Mouse (Mus musculus) cerebellum, postnatal 36 days (tissue): ENCODE results near the gene Plb1.

Experiments
- DNase-seq, 2 experiments: peaks; one replicate each; pipeline ENCODE4 v3.0.0; 2021 to 2022; ENCODE audit warnings: mixed read lengths in 2 of 2

The Plb1 gene

DNA sequence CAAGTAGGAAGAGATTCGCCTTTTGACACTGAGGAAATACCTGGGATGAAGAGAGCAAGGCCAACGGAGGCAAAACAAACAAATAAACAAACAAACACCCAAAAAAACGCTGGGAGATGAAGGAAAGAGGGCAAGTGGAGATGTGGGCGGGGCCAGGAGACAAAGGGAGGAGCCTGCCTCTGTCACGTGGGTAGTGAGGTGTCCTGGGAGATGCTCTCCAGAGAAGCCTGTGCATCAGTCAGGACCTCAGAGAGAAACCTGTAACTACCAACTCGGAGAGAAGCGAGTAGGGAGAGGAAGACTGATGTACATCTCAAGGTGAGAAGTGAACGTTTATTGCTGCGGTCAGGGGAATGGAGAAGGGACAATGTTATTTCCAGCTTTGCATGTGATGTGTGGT is at the start of gene Plb1:
Gene Plb1, plus strand, starts transcription at position 235 of the 400 bp plus-strand sequence.
- no peak for DNase-seq

DNA sequence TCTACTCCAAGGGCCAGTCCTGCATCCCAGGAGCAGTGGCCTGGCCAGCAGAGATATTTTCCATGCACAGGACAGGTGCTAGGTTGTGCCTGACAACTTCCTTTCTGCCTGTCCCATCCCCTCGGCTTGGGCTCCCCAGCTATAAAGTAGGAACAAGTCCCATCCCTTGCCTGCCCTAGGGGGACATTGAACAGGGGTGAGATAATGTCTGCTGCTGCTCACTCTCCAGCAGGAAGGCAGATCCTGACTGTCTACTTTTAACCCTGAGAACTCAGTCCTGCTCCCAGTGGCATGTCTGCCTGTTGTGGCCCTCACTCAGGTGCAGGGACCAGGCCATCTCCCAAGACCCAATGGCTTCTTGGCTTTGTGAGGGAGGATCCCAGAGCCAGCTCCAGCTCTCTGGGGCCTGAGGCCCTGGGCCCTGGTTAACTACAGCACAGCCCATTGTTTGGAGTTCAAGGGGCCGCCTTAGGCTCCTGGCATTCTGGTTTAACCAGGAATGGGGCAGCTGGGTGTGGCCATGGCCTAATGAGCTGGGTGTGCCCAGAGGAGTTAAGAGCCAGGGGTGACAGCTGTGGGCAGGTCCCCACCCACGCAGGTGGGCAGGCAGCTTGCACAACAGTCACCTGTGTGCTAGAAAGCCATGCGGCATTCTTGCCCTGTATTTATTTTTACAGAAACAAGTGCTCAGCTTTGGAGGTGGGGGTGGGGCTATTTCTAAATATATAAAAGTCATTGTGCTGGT is 49.5 kb upstream of the Plb1 start:
- DNase-seq, result no peak

DNA sequence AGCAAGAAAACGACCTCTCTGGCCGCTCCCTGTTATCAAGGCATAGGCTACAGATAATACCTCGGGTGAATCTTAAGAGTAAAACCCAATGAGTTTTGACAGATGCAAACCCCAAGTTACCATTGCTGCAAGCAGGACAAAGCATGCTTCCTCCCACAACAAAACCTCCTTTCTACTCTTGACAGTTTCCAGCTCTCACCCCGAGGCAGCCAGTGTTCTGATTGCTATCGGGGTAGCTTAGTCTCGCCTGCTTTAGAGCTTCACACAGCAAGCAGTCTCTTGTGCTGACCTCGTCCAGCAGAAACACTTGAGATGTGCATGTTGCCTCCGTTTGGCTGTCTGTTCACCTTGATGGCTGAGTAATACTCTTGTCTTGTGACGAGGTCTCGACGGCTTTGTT is 44.8 kb upstream of the Plb1 start:
- DNase-seq, result no peak

DNA sequence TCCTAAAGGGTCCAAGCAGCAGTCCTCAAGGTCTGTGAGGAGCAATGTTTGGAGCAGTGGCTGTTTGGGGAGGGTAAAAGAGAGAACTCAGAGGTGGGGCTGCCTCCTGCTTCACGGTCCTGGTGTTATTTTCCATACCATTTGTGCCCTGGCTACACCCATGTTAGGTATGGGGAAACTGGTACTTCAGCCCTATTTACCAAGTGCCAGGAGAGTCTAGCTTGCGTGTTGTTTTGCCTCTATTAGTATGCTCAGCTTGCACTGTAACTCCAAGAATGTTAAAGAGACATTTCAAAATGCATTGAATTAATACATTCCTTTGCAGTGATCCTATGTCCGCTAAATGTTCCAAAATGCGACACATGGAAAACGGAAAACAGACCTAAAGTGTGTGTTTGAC is 41.2 kb upstream of the Plb1 start:
- DNase-seq, result no peak

DNA sequence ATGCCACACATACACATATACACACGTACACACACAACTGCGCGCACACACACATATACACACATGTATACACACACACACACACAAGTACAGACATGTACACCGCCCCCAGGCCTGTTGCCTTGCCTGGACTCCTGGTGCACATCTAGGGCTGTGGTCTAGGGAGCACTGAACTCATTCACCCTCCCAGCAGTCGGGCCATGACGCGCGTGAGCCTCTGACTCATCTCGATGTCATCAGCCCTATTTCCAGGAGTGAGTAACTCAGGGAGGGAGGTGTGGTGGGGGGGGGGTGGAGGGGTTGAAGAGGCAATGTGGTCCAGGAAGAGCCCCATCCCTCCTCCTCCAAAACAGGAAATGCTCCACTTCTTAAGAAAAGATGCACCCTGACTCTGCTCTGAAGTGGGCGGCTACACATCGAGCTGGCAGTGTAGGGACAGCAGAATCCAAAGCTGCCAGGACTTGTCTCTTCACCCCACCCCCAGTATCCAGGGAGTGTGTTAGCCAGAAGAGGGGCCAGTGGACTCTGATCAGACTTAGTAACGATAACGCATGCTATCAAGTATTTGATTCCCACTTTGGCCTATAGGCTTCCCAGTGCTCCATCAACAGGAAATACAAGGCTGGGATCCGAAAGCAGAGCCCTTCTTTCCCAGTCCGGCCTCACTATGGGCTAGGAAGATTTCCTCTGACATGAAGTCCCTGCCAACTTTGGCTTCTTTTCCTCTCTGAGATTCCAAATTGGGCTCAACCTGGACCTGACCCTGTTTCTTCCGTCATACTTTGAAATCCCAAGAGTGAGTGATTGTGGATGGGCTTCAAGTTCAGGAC is 40.3 kb upstream of the Plb1 start:
- no peak for DNase-seq

DNA sequence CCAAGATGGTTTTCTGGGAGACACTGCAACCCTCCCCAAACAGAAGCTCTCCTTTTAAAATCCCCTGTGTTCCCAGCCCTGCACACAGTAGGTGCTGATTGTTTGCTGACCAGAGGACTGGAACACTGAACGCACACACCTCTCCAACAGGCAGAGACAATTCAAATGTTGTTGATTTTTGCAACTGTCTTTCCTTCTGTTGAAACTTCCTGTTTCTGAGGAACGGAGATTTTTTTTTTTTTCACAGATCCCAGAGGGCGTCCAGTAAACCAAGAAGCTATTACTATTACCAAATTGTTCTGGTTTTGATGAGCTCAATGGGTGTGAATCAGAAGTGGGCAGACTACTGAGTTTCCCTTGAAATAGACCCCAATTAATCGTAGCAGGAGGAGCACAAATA is 38.3 kb upstream of the Plb1 start:
- no peak for DNase-seq

DNA sequence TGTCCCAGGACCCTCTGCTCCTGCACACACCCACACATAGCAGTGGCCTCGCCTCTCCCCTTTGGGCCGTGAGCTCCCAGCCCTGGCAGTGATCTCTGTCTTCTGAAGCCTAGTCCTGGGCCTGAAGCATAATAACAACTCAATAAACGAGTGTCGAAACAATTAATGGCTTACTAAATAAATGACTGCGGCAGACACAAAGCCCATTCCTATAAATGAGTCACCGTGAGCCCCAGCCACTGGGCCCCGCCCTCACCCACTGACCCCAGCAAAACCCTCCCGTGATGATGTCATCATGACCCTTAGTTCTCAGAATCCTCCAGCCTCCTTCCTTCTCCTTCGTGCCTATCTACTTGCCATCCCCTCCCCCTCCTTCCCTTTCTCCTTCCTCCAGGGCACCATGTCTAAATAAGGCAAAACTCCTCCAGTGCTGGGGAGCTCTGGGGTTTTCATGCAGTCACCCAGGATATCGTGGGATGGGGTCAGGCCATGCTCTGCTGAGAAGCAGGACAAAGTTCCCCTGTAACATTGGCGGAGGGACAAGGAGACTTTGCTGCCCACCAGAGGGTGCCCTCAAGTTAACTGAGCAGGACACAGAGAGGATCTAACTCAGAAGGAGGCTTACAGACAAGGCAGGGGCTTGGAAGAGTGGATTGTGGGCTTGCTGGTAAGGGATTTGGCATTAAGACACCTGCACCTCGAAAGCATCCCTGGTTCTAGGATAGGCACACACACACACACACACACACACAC is 36.5 kb upstream of the Plb1 start:
- DNase-seq, result no peak

DNA sequence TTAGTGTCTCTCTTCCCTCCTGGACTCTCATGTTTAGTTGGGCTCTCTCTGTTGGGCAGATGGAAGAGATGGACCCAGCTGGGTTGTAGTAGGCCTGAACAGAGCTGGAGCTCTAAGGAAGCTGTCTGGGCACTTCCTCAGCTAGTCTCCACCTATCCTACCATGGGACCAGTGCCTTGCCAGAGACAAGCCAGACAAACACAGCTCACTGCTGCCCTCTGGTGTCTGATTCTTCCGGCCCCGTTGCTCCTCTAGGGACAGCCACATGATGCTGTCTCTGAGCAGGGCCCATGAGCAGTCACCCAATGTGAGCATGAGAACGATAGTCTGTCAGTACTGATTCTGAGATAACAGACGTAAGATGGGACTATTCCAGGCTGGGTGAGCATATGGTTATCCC is 34.8 kb upstream of the Plb1 start:
- DNase-seq, result peak; percentile 84 to 89

DNA sequence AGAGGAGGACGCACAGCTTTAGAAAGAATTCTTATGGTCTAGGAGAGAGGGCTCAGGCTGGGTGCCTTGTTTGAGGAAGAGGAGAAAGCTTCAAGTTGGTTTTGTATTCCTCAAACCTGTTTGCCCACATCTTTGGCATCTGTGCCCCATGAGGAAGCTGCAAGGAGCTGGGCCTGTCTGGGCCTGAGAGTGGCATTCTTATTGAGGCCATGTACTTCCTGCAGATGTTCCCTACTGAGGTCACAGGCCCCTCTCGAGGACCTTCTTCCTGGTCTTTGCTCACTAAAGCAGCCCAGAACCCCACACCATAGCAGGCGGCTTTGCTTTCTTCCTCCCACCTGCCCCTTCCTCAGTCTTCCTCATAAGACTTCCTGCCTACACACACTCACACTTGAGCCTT is 33.4 kb upstream of the Plb1 start:
- no peak for DNase-seq

DNA sequence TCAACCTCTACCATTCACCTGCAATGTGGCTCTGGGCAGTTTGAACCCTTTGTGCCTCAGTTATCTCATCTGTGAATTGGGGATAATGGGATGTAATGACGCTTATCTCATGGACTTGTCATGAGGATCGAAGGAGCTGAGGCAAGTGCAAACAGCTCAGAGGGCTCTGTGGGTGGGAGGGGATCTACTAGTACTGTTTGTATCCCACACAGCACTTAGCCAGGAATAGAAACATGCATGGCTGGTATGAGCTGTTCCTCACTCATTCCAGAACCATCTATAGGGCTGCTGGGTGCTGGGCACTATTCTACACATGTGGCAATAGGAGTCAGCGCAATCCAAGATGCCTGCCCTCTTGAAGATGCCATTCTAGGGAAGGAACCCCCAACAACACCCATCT is 32.9 kb upstream of the Plb1 start:
- DNase-seq, result no peak

DNA sequence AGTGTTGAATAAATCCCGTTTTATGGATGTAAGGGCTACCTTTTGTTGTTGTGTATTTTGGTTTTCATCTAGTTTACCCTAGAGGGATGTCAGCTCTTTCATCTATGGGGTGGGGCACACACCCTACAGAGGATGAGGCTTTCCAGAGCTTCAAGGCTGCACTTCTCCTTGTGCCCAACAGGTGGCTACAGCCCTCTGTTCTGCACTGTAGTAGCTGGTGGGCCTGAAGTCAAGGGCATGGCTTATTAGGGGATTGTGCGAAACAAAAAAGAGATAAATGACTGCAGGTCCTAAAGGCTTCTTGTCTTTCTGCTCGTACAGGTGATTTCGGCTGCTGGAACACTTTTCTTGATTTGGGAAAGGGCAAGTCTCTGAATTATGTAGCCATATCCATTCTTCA is 27.9 kb upstream of the Plb1 start:
- no peak for DNase-seq

DNA sequence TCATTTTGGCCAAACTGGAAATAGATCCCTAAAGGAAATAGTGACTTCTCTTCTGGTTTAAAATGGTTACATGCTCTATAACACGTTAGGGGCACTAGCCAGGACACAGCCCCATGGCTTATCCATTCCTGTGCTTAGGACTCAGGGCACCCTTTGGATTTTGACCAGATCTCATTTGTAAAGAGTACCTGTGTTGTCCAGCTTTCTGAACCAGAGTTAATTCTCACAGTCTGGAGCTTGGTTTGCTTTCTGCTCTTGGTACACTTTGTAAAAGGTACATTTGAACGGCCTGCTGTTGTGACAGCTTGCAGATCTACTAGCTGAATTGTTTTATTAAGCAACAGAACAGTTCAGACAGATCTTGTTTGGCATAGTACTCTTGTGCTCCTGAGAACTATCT is 25.8 kb upstream of the Plb1 start:
- no peak for DNase-seq

DNA sequence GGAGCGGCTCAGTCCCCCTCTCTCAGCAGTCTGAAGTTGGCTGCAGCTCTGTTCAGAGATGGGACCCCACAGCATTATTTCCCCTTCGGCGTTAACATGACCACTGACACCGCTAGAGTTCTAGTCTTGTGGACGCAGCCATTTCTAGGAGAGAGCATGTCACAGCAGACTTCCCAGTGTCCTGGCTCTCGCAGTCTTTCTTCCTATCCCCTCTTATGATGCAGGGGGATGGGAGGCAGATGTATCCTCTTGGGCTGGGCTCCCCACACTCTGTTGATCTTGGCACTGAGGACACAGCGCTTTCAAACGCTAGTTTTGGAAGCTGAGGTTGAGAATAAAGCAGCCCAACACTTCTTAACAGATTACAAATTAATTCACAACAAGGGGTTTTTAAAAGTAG is 24.0 kb upstream of the Plb1 start:
- no peak for DNase-seq

DNA sequence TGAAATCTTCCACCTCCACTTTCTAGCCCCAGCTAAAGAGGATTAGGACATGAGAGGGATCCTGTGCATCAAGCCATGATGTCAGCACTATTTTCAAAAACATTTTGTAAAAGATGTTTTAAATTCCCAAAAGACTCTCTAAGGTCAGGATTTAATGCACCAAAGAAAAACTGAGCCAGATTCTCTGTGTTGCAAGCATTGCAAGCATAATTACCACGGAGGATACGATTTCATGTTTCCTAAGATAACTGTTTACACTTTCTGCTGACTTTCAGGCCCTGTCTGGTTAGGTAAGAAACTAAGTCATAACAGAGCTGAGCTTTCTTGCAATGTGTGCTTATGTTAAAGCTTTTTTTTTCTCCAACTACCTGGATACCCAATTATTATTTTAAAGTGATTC is 21.5 kb upstream of the Plb1 start:
- DNase-seq, result no peak

DNA sequence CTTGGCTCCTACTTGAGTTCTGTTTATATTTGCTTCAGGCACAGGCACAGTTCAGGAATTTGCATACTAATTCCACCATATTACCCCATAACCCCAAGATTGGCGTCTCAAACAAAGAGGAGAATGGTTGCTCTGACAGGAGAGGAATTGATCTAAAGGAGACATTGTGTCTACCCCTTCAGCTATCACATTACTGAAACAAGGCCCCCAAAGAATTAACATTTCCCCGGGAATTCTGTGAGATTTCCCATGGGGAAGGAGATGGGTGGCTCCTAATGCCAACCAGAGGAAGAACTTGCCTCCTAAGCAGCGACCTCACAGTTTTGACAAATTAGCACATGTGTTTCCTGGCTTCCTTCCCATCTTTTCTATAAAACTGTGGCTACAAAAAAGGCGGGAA is 18.8 kb upstream of the Plb1 start:
- DNase-seq, result no peak

DNA sequence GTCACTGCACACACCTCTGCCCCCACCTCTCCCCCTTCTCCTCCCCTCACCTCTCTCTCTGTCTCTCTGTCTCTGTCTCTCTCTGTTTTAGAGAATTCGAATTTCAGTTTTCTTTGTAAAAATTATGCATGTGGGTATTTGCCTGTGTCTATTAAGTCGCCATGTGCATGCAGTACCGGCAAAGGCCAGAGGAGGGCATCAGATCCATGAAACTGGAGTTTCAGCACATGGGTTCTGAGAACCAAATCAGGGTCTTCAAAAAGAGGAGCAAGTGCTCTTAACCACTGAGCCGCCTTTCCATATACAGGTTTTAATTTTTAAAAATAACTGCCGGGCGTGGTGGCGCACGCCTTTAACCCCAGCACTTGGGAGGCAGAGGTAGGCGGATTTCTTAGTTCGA is 17.0 kb upstream of the Plb1 start:
- DNase-seq, result peak; percentile 33 to 38

DNA sequence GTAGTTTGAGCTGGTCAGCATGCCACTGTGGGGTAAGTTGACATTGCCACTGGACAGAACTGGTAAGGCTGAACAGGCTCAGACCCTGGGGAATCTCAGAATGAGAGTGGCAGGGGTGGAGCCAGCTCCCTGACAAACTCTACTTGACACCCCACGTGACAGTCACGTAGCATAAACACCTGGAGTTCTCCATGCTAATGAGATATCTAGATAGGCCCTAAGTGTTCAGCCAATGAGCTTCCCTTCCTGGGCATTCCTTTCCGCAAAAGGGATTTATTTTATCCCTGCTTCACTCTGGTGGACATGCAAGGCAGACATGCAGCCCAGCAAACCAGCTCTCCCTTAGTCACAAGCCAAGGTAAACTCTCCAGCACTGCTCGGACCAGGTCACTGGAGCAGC is 16.0 kb upstream of the Plb1 start:
- DNase-seq, result no peak

DNA sequence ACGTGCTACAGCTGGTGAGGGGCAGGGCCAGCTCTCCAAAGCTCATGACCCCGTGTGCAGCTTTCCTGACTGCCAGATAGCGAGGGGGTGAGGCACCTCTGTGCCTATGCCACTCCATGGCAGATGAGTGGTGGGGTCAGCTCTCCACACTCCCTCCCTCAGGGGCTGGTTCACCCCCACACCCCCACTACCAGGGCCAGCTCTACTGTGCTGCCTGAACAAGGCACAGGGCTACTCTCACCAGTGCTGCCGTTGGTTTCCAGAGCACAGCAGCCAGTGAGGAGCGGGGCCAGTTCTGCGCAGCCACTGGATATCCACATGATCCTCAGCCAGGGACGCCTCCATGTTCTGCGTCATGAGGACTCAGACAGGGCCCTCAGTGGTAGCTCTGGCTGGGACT is 15.0 kb upstream of the Plb1 start:
- DNase-seq, result no peak

DNA sequence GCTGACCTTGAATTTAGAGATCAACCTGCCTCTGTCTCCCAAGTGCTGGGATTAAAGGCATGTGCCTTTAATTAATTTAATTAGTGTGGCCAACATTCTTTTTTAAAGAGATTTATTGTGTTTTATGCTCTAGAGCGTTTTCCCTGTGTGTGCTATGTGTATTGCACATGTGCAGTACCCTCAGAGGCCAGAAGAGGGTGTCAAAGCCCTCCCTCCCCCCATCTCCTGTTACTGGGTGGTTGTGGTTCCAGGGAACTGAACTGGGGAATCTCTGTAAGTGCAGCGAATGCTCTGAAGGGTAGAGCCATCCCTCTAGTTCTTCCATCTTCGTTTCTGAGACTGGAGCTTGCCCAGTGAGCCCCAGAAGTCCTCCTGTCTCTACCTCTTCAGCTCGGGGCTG is 2.1 kb upstream of the Plb1 start:
- peak in 1 of 2 experiments; percentile 9 for DNase-seq

DNA sequence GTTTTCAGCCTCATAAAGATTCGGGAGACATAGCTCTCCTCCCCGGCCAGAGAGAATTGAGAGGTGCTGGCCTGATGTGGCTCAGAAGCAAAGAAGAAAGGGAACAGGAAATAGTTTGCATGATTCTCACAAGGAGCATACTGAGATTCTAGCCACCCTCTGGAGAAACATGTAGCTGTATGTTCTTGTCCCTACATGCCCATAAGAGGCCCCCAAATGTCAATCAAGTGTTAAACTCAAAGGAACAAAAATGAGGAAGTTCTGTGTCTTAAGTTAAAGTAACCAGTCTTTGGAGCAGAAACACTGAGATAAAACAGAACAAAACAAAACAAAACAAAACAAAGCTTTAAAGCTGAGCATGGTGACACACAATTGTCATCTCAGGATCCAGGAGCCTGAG is 6.8 kb downstream of the Plb1 start:
- no peak for DNase-seq

DNA sequence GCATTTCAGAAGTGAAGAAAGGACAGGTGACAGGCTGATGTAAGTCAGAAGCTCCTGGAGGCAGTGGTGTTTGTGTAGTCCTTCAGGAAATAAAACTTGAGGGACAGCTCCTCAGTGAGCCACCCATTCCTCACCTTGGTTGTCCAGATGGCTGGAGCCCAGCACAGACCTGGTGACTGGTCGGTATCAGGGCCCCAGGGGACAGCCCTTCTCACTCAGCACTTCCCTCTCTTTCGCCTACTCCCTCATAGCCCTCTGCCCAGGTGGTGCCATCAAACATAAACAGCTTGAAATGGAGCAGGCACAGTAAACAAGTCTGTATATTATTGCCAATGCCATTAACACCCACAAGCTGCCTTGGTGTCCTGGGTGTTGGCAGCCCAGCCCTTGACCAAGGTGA is 8.2 kb downstream of the Plb1 start:
- DNase-seq, result no peak

DNA sequence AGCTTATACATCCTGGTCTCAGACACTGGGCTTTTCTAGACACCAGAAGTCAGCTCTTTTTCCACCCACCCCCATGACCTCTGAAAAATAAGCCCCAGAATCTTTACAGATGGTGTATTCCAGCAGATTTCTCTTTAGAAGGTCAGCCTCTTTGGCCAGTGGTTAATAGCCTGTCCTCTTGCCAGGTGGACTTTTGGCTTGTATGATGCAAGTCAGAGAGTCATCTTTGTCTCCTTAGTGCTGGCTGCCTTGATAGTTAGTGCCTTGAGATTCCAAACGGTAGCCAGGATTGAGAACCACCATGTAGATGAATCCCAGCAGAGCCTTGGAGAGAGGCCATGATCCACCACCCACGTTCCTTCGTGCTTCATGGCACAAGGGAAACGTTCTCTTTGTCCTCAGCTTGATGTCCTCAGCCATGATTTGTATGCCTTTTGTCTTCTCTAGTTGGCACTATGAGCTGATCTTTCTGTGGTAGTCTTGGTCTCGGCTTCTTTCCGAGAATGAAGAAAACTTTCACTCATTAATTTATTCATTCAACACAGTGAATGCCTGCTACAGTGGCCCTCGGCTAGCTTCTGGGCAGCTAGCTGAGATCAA is 10.9 kb downstream of the Plb1 start:
- DNase-seq, result no peak

DNA sequence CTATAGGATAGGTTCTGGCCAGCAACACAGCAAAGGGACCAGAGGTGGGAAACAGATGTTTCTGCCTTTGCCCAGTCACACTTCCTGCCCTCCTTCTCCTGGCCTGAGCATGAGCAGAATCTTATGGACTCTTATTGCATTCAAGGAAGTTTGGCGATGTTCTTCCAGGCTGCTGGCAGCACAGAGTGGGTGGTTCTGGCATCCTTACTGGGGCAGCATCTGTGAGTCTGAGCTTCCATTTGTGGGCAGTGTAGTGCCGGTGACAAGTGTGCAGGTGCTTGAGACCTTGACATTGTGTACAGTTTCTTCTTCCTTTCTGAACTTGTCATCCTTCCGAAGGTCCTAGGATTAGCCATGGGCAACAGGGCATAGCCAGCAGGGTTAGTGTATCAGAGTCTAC is 12.9 kb downstream of the Plb1 start:
- no peak for DNase-seq
